Mouse (Mus musculus) WW6 (cell line): ENCODE results near the gene Wfdc11.
A peak's percentile ranks its signal among the peaks of the same experiment; 100 is the strongest.
"Not testable (repeated sequence)": the region's sequence is repeated elsewhere in the genome, so short reads cannot be mapped to it uniquely, and the experiment has no call there.

Source experiments
- DNase-seq: peaks from one replicate; pipeline ENCODE4 v3.0.0-alpha.2; 2013; ENCODE audit warnings: low read depth, low spot score

The Wfdc11 gene

DNA sequence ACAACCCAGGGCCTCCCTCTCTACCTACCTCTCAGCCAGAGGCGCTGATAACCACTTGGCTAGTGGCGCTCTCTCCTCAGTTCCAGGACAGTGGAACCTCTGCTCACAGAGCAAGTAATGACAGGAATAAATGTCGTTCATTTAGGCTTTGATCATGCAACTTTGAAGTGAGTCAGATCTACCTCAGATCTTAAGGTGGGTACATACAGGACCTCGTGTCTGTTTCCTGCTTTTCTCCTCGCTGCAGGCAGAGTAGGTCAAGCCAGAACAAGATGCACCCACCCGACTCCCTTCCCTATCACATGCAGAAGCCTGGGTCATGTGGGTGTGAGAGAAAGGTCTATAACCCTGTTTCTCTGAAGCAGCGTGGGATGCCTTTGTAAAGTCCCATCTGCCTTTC is at the start of gene Wfdc11:
Wfdc11 (minus strand) TSS at position 101 of the 400 bp plus-strand sequence.
- no peak for DNase-seq

DNA sequence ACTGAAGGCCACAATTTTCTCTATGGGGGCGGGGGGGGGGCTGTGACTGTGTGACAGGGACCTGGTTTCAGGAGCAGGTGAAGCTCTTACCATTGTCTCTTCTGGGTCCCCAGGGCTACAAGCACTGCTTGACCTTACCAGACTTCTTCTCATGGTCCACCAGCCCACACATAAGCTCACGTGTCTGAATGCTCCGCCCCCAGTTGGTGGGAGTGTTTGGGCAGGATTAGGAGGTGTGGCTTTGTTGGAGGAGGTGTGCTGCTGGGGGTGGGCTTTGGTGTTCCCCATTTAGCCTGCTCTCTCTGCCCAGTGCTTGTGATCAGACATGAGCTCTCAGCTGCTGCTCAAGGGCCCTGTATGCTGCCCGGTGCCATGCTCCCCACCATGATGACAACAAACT is 49.4 kb upstream of the Wfdc11 start:
- DNase-seq = no peak

DNA sequence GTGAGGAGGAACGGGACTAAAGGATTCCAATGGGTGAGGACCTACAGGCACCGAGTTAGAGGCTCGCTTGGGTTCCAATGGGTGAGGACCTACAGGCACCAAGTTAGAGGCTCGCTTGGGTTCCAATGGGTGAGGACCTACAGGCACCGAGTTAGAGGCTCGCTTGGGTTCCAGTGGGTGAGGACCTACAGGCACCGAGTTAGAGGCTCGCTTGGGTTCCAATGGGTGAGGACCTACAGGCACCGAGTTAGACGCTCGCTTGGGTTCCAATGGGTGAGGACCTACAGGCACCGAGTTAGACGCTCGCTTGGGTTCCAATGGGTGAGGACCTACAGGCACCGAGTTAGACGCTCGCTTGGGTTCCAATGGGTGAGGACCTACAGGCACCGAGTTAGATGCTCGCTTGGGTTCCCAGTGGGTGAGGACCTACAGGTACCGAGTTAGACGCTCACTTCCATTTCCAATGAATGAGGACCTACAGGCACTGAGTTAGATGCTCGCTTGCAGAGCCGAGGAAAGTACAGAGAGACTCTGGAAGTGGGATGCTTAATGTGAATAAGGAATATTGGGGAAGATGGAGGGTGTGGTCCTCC is 42.4 kb upstream of the Wfdc11 start:
- DNase-seq = not testable (repeated sequence)

DNA sequence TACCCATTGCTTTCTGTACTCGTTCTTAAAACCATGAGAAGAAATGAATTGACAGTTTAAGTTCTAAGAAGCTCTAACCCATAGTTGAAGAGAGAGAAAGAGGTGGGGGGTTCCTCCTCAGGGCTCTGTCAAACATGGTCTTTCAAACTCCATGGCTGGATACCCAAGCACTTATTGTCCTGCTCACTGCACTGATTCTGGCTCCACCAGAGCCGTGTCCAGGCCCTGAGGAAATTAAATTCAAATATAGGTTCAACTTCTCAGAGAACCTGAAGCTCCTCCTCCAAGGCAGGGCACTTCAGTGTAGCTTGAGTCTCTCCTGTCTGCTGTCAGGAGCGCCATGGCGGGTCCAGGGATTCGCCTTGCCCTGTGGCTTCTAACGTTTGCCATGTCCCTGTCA is 41.1 kb upstream of the Wfdc11 start, which contains the start of gene Spint5:
Spint5 (plus strand) TSS at position 301 of the 400 bp plus-strand sequence.
- DNase-seq = no peak

- no peak for DNase-seq
Measured at GRCm38 (mm10) chr2:164705991-164706390, 32.1 kb upstream of the Wfdc11 start.

DNA sequence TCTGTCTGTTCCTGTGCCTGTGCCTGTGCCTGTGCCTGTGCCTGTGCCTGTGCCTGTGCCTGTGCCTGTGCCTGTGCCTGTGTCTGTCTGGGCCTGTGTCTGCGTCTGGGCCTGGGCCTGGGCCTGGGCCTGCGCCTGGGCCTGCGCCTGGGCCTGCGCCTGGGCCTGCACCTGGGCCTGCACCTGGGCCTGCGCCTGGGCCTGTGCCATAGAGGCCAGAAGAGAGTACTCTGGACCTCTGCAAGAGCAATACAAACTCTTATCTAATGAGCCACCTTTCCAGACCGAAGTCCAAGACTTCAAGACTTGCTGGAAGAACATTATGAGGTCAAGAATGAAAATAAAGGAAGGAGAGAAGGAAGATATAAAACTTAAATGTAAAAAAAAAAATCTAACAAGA is 31.4 kb upstream of the Wfdc11 start:
- no peak for DNase-seq

DNA sequence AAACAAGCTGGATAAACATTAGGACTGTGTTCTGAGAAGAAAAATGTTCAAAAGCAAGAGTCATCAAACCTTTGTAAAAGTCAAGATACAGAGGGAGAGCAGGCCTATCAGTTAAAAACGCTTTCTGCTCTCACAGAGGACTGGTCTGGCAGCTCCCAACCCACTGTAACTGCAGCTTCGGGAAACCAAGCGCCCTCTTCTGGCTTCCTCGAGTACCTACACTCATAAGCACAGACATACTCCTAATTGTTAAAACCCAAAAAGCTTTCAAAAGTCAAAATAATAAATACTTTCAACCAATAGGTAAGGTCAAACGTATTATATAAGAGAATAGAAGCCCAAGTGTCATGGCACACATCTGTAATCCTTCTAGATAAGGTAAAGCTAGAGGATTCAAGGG is 30.3 kb upstream of the Wfdc11 start:
- DNase-seq = no peak

- DNase-seq = no peak
Measured at GRCm38 (mm10) chr2:164701761-164702160, 27.9 kb upstream of the Wfdc11 start.

- DNase-seq = no peak
Measured at GRCm38 (mm10) chr2:164700959-164701358, 27.1 kb upstream of the Wfdc11 start.

- no peak for DNase-seq
Measured at GRCm38 (mm10) chr2:164698201-164698600, 24.3 kb upstream of the Wfdc11 start, which contains the start of gene Spint4. Gene Spint4, plus strand, starts transcription at chr2:164698501.

GRCm38 (mm10) chr2:164684807-164685206 is 10.9 kb upstream of the Wfdc11 start, which contains the start of gene Wfdc13:
Gene Wfdc13, plus strand, starts transcription at chr2:164685107.
- no peak for DNase-seq

DNA sequence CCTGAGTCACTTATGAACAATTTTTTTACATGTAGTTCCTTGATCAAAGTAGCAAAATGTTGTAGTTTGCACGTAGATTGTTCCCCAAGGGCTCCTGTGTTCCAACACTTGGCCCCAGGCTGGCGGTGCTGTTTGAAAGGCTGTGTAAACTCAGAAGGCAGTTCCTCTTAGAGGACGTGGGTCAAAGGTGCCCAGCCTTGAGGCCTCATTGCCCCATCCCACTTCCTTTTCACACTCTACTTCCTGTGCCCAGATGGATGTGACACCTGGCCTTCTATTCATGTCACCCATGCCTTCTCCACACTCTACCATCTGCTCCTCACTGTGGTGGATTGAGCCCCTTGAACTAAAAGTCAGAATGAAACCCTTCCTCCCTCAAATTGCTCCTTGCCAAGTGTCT is 6.0 kb upstream of the Wfdc11 start:
- DNase-seq = no peak

DNA sequence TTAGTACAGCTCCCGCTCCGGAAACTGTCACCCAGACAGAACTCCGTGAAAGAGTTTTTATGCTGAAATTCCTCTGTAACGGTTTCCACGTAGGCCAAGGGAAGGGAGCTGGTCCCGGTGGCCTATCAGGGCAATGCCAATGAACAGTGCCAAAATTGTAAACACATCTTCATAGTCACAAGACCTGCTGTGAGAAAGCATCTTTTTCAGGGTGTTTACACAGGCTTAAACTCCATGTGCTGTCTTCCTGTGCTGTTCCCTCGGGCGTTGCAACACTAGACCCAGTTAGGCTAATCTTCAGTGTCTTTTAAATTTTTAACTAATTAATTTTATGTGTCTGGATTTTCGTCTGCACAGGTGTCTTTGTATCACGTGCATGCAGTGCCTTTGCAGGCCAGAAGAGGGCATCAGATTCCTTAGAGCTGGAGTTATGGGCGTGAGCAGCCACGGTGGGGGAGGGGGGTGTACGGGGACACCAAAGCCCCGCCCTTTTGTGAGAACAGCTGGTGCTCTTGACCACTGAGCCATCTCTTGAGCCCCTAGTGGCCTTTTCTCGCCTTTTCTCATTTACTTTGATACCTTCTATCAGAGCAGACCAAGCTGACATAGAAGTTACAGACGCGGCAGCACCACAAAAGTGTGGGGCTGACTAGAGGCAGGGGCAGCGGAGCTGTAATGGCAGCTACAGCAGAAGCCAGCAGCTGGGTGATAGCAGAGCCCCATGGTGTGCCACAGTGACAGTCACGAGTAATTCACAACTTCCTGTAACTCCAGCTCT is 5.2 kb upstream of the Wfdc11 start:
- peak; percentile 91 for DNase-seq

DNA sequence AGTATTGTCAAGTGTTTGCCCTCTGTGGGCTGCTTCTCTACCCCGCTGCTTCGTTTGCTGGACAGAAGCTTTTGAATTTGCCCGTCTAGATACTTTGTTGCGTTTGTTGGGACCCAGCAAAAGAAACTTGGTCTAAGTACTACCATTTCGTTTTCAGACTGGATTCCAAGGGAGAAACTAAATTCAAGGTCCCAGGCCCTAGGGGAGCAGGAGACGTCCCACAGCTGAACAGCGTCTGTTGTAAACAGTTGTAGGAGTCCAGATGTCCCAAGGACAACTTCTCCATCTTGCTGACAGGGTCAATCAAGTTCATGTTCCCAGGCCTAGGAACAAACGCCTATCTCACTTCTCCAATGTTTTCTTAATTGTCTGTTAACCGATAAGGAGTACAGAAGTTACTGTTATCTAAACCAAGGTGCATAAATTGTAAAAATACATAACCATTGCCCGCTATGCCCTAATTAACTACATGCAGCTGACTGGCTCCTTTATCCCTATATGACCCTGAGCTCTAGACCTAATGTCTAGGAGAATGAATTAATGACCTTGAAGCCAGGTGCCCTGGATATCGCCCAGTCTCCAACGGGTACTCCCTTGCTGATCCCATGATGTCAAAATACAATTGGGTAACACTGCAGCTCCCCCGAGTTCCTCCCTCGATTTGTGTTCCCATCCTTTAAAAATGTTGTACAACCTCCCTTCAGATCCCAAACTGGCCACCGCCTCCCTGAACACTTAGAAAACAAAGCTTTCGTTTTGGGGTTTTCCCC is 3.2 kb upstream of the Wfdc11 start:
- no peak for DNase-seq

- no peak for DNase-seq
Measured at GRCm38 (mm10) chr2:164676103-164676502, 2.2 kb upstream of the Wfdc11 start.

DNA sequence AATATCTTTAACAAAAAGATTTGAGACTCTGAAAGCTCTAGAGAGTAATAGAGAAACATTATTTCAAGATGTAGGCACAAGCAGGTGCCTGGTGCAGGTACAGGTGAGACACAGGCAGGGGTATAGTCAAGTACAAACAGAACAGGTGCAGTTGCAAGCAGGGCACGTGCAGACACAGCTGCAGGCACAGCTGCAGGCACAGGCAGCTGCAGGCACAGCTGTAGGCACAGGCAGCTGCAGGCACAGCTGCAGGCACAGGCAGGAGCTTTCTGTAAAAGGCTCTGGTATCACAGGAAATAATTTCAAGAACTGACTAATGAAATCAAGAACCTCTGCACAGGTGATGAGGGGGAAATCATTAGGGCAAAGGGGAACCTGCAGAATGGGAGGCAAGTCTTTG is 2.9 kb downstream of the Wfdc11 start:
- no peak for DNase-seq

GRCm38 (mm10) chr2:164670261-164670660 is 3.6 kb downstream of the Wfdc11 start:
- no peak for DNase-seq

- DNase-seq = no peak
Measured at GRCm38 (mm10) chr2:164664851-164665250, 9.0 kb downstream of the Wfdc11 start.

DNA sequence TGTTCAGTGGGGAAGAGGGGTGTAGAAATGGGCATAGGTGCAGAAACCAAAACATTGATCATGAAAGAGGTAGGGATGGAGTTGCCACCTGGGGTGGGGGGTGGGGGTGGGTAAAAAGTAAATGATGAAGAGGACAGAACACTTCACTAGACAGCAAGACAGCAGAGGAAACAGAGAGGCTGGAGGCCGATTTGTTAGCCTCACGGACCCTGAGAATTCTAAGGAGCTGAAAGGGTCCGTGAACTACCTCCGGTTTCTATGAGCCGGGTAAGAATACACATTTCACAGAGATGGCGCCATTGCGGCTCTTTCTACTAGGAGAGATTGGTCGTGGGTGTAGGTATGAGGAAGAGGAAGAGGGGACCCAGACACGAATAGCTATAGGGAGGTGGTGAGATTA is 17.4 kb downstream of the Wfdc11 start, which contains the start of gene Wfdc9:
Wfdc9 (minus strand) TSS at position 101 of the 400 bp plus-strand sequence.
- no peak for DNase-seq

GRCm38 (mm10) chr2:164655858-164656257 is 18.0 kb downstream of the Wfdc11 start, which contains the start of gene Wfdc10:
Gene Wfdc10, plus strand, starts transcription at chr2:164656046.
- DNase-seq = no peak

DNA sequence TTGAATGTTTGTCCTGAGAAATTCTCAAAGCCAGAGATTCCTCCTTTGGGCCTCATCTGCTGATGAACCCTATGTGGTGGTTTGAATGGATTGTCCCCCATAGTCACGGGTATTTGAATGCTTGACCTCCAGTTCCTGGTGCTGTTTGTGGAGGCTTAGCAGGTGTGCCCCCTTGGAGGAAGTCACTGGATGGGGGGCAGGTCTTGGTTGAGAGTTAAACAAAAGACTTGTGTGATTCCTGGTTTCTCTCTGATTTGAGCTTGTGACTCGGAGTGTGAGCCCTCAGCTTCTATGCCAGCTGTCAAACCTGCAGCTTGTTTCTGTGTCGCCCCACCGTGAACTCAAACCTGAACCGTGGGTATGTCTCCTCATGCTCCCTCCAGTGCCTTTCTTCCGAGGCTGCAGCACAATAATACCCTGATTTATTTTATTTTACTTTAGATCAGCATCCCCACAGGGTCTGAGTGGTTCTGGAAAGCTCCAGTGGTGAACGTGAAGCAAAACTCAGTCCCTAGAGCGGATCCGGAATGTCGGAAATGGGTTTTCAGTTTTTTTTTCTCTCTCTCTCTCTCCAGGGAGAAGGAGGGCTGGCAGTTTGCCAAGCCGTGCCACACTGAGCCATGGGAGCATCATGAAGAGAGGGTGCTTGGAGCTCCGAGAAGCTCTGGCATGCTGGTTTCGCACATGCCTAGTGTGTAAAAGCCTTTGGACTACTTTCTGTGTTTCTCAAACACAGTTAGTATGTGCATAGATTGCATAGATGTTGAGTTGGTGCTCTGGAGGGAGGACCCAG is 31.8 kb downstream of the Wfdc11 start:
- no peak for DNase-seq
